Mouse (Mus musculus): ENCODE data around the gene Frmd4b. TPM values are rescaled to one million over a fixed set of nuclear protein-coding genes. Genes with fewer than 3 reads are reported as not detected.

Frmd4b gene
- polyA plus RNA-seq, 1 experiment from 2014 or later = 34.7 TPM

GRCm38 (mm10) chr6:97488280-97488679, 129.1 kb downstream of the Frmd4b start:
- H3K4me2 ChIP-seq = peak overlapping the region; percentile 98
- H3K4me1 ChIP-seq = peaks cover 24% of the 10 kb centered on the region
- H3K9me3 ChIP-seq (replicated peaks) = no peaks in the 10 kb centered on the region
- WGBS = 18% methylated on average over 8 of the region's 8 CpGs
- H3K4me3 ChIP-seq = peak overlapping the region; percentile 49; the same call in 1 of the 2 replicates
- no peak overlapping the region for H3K9ac ChIP-seq
- H3K36me3 ChIP-seq (ENCODE audit: poor library complexity, severe bottlenecking) = no peaks in the 10 kb centered on the region
- peaks cover 15% of the 10 kb centered on the region for H3K27me3 ChIP-seq
- 0 out of 2 replicates have a peak, but pooled peaks have one; percentile 3 for ATAC-seq
- no peak overlapping the region for H3K27ac ChIP-seq

- Histone ChIP-seq H3K4me3 (peak overlapping the region; percentile 49), H3K27ac (no peak overlapping the region), H3K9me3 (replicated peaks) (no peaks in the 10 kb centered on the region), H3K9ac (peak overlapping the region; percentile 73), H3K4me2 (peak overlapping the region; percentile 98), H3K4me1 (peaks cover 24% of the 10 kb centered on the region), H3K27me3 (peaks cover 15% of the 10 kb centered on the region), H3K36me3 (ENCODE audit: poor library complexity, severe bottlenecking) (no peaks in the 10 kb centered on the region)
- ATAC-seq = peak; percentile 59
- under 1% methylated on average over 36 of the region's 40 CpGs for WGBS
Observed at GRCm38 (mm10) chr6:97487535-97488081, 129.7 kb downstream of the Frmd4b start.

- H3K9me3 ChIP-seq (replicated peaks) = no peaks in the 10 kb centered on the region
- H3K27ac ChIP-seq = no peak overlapping the region
- H3K4me2 ChIP-seq = peak overlapping the region; percentile 98
- H3K36me3 ChIP-seq (ENCODE audit: poor library complexity, severe bottlenecking) = no peaks in the 10 kb centered on the region
- H3K9ac ChIP-seq = no peak overlapping the region
- ATAC-seq = no peak
- H3K4me1 ChIP-seq = peaks cover 24% of the 10 kb centered on the region
- peaks cover 15% of the 10 kb centered on the region for H3K27me3 ChIP-seq
- peak overlapping the region; percentile 49 for H3K4me3 ChIP-seq
- WGBS = 25% methylated on average over 11 of the region's 11 CpGs
Observed at GRCm38 (mm10) chr6:97486813-97487361, 130.5 kb downstream of the Frmd4b start.

GRCm38 (mm10) chr6:97485886-97486386, 131.4 kb downstream of the Frmd4b start:
- Histone ChIP-seq H3K4me2 (no peak overlapping the region), H3K4me1 (peaks cover 24% of the 10 kb centered on the region), H3K36me3 (ENCODE audit: poor library complexity, severe bottlenecking) (no peaks in the 10 kb centered on the region), H3K27me3 (peaks cover 15% of the 10 kb centered on the region), H3K9me3 (replicated peaks) (no peaks in the 10 kb centered on the region), H3K9ac (no peak overlapping the region), H3K27ac (no peak overlapping the region), H3K4me3 (no peak overlapping the region)
- ATAC-seq = no peak
- 85% methylated on average over 11 of the region's 11 CpGs for WGBS

- Histone ChIP-seq H3K27me3 (peaks cover 9% of the 10 kb centered on the region), H3K4me1 (peaks cover 10% of the 10 kb centered on the region), H3K27ac (no peak overlapping the region), H3K4me3 (no peak overlapping the region), H3K36me3 (ENCODE audit: poor library complexity, severe bottlenecking) (no peaks in the 10 kb centered on the region), H3K4me2 (no peak overlapping the region), H3K9me3 (replicated peaks) (no peaks in the 10 kb centered on the region), H3K9ac (no peak overlapping the region)
- WGBS = 87% methylated on average over 6 of the region's 6 CpGs
- no peak for ATAC-seq
Observed at GRCm38 (mm10) chr6:97481912-97482311, 135.4 kb downstream of the Frmd4b start.

- Histone ChIP-seq H3K9me3 (replicated peaks) (no peaks in the 10 kb centered on the region), H3K9ac (no peak overlapping the region), H3K4me2 (no peak overlapping the region), H3K4me3 (no peak overlapping the region), H3K27me3 (no peaks in the 10 kb centered on the region), H3K27ac (no peak overlapping the region), H3K36me3 (ENCODE audit: poor library complexity, severe bottlenecking) (no peaks in the 10 kb centered on the region), H3K4me1 (peaks cover 6% of the 10 kb centered on the region; the same call in 1 of the 2 replicates)
- 55% methylated on average over 19 of the region's 19 CpGs for WGBS
- ATAC-seq = no peak
Observed at GRCm38 (mm10) chr6:97478981-97479860, 138.1 kb downstream of the Frmd4b start.

GRCm38 (mm10) chr6:97473672-97474071, 143.7 kb downstream of the Frmd4b start:
- H3K27ac ChIP-seq = no peak overlapping the region
- H3K4me3 ChIP-seq = no peak overlapping the region
- H3K9ac ChIP-seq = no peak overlapping the region
- H3K9me3 ChIP-seq (replicated peaks) = no peaks in the 10 kb centered on the region
- no peak for ATAC-seq
- H3K27me3 ChIP-seq = no peaks in the 10 kb centered on the region
- 95% methylated on average over 4 of the region's 4 CpGs for WGBS
- H3K36me3 ChIP-seq (ENCODE audit: poor library complexity, severe bottlenecking) = no peaks in the 10 kb centered on the region
- no peaks in the 10 kb centered on the region for H3K4me1 ChIP-seq
- H3K4me2 ChIP-seq = no peak overlapping the region

- no peaks in the 10 kb centered on the region for H3K27me3 ChIP-seq
- no peak overlapping the region for H3K27ac ChIP-seq
- no peak overlapping the region for H3K4me3 ChIP-seq
- ATAC-seq = no peak
- peaks cover 4% of the 10 kb centered on the region; the same call in 1 of the 2 replicates for H3K9me3 ChIP-seq (replicated peaks)
- H3K4me1 ChIP-seq = no peaks in the 10 kb centered on the region
- H3K4me2 ChIP-seq = no peak overlapping the region
- WGBS = 95% methylated on average over 4 of the region's 4 CpGs
- H3K36me3 ChIP-seq (ENCODE audit: poor library complexity, severe bottlenecking) = no peaks in the 10 kb centered on the region
- H3K9ac ChIP-seq = no peak overlapping the region
Observed at GRCm38 (mm10) chr6:97472873-97473550, 144.3 kb downstream of the Frmd4b start.

GRCm38 (mm10) chr6:97463898-97464524, 153.3 kb downstream of the Frmd4b start:
- H3K4me3 ChIP-seq = no peak overlapping the region
- no peak overlapping the region for H3K9ac ChIP-seq
- H3K36me3 ChIP-seq (ENCODE audit: poor library complexity, severe bottlenecking) = no peaks in the 10 kb centered on the region
- H3K27ac ChIP-seq = no peak overlapping the region
- no peaks in the 10 kb centered on the region for H3K27me3 ChIP-seq
- no peak for ATAC-seq
- H3K4me1 ChIP-seq = peaks cover 16% of the 10 kb centered on the region
- WGBS = 69% methylated on average over 17 of the region's 17 CpGs
- H3K9me3 ChIP-seq (replicated peaks) = peaks cover 6% of the 10 kb centered on the region; the same call in 1 of the 2 replicates
- H3K4me2 ChIP-seq = no peak overlapping the region

GRCm38 (mm10) chr6:97462421-97462820, 154.9 kb downstream of the Frmd4b start:
- Histone ChIP-seq H3K9ac (no peak overlapping the region), H3K9me3 (replicated peaks) (no peaks in the 10 kb centered on the region), H3K27ac (no peak overlapping the region), H3K36me3 (ENCODE audit: poor library complexity, severe bottlenecking) (no peaks in the 10 kb centered on the region), H3K4me2 (no peak overlapping the region), H3K27me3 (no peaks in the 10 kb centered on the region), H3K4me3 (no peak overlapping the region), H3K4me1 (peaks cover 32% of the 10 kb centered on the region)
- ATAC-seq = peak; percentile 78; the same call in 1 of the 2 replicates

- peak overlapping the region; percentile 20; the same call in 1 of the 2 replicates for H3K27ac ChIP-seq
- no peak overlapping the region for H3K9ac ChIP-seq
- no peaks in the 10 kb centered on the region for H3K36me3 ChIP-seq (ENCODE audit: poor library complexity, severe bottlenecking)
- no peaks in the 10 kb centered on the region for H3K9me3 ChIP-seq (replicated peaks)
- no peaks in the 10 kb centered on the region for H3K27me3 ChIP-seq
- H3K4me1 ChIP-seq = peaks cover 42% of the 10 kb centered on the region
- WGBS = 56% methylated on average over 7 of the region's 7 CpGs
- ATAC-seq = no peak
- no peak overlapping the region for H3K4me2 ChIP-seq
- no peak overlapping the region for H3K4me3 ChIP-seq
Observed at GRCm38 (mm10) chr6:97459112-97459511, 158.2 kb downstream of the Frmd4b start.

Measured in forebrain, embryonic 13.5 days (tissue).